Mouse (Mus musculus): ENCODE measurements around the gene 4930402F06Rik. TPM values are rescaled to one million over a fixed set of nuclear protein-coding genes. Genes with fewer than 3 reads are reported as not detected.

The 4930402F06Rik gene
- polyA plus RNA-seq, 1 experiment from 2014 or later, result not detected

DNA sequence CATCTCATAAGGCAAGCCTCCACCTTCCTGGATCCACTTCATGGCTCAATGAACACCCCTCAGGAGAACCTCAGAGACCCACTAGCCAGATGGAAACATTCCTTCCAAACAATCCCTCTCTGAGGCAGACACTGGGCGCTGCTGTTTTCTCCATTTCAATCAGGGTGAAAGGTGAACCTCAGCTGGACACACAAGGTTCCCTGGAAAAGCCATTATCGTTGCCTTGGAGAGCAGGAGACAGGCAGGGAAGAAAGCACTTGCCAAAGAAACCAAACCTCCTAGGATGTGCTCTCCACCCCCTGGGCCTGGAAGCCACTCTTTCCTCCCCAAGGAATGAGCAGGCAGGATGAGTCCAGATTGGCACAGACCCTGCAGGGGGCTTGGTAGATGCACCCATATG lies 30.6 kb upstream of the 4930402F06Rik start:
- Histone ChIP-seq H3K4me1 (ENCODE audit: control insufficient read depth, insufficient read depth, low read length) (no peaks in the 10 kb centered on the region), H3K27ac (replicated peaks; ENCODE audit: low read depth, low read length) (no peak overlapping the region), H3K36me3 (replicated peaks; ENCODE audit: control insufficient read depth, insufficient read depth, low read depth, low read length) (no peaks in the 10 kb centered on the region), H3K4me3 (ENCODE audit: low read depth, low read length) (no peak overlapping the region), H3K27me3 (ENCODE audit: control insufficient read depth, insufficient read depth, low read length) (no peaks in the 10 kb centered on the region), H3K9ac (replicated peaks; ENCODE audit: low read length) (no peak overlapping the region), H3K9me3 (replicated peaks; ENCODE audit: control insufficient read depth, low read length) (no peaks in the 10 kb centered on the region), H3K4me2 (ENCODE audit: low read depth, low read length) (no peak overlapping the region)
- no peak for ATAC-seq (replicated peaks; ENCODE audit: insufficient number of reproducible peaks, low FRiP score, low TSS enrichment, low read depth)
- DNase-seq (ENCODE audit: low spot score), result no peak
- WGBS, result 34% methylated on average over 2 of the region's 2 CpGs

DNA sequence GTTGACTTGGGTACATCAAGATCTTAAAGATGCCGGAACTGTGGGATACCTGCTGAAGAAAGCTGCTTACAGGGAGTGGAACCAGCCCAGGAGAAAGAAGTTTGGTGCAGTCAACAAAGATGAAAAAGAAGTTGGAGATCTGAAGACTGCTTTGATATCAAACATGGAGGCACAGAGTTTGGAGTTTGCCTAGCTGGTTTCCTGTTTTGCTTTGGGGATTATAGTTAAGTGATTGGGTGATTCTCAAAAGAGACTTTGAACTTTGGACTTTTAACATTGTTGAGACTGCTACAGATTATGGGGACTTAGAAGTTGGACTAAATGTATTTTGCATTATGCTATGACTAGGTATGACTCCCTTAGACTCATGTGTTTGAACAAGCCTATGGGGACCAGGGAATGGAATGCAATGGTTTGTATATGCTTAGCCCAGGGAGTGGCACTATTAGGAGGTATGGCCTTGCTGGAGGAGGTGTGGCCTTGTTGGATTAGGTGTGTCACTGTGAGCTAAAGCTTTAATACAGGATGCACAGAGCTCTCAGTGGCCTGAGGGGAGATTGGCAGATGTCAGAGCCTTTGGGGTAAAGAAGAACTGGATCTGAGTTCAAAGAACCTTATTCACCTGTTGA lies 26.9 kb upstream of the 4930402F06Rik start:
- no peak overlapping the region for H3K27ac ChIP-seq (replicated peaks; ENCODE audit: low read depth, low read length)
- H3K4me1 ChIP-seq (ENCODE audit: control insufficient read depth, insufficient read depth, low read length), result no peaks in the 10 kb centered on the region
- 93% methylated on average over 1 of the region's 1 CpGs for WGBS
- H3K9me3 ChIP-seq (replicated peaks; ENCODE audit: control insufficient read depth, low read length), result no peaks in the 10 kb centered on the region
- DNase-seq (ENCODE audit: low spot score) (no peak), ATAC-seq (replicated peaks; ENCODE audit: insufficient number of reproducible peaks, low FRiP score, low TSS enrichment, low read depth) (no peak)
- no peaks in the 10 kb centered on the region for H3K36me3 ChIP-seq (replicated peaks; ENCODE audit: control insufficient read depth, insufficient read depth, low read depth, low read length)
- no peak overlapping the region for H3K4me2 ChIP-seq (ENCODE audit: low read depth, low read length)
- no peaks in the 10 kb centered on the region for H3K27me3 ChIP-seq (ENCODE audit: control insufficient read depth, insufficient read depth, low read length)
- no peak overlapping the region for H3K4me3 ChIP-seq (ENCODE audit: low read depth, low read length)
- no peak overlapping the region for H3K9ac ChIP-seq (replicated peaks; ENCODE audit: low read length)

DNA sequence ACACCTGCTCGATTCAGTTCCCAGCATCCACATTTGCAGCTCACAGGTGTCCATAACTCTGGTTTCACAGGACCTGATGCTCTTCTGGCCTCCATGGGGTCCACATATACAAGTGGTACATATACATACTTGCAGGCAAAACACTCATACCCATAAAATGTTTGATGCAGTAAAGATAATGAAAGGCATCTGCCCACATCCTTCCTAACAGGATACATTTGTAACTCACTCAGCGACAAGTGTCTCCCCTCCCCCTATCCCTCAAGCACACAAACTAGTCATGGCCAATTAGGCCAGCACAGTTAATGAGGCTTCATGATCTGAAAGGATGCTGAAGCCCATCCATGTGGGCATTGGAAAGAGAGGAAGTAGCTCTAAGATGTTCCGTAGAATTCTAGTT lies 25.4 kb upstream of the 4930402F06Rik start:
- Histone ChIP-seq H3K36me3 (replicated peaks; ENCODE audit: control insufficient read depth, insufficient read depth, low read depth, low read length) (no peaks in the 10 kb centered on the region), H3K9me3 (replicated peaks; ENCODE audit: control insufficient read depth, low read length) (no peaks in the 10 kb centered on the region), H3K27ac (replicated peaks; ENCODE audit: low read depth, low read length) (no peak overlapping the region), H3K27me3 (ENCODE audit: control insufficient read depth, insufficient read depth, low read length) (no peaks in the 10 kb centered on the region), H3K9ac (replicated peaks; ENCODE audit: low read length) (no peak overlapping the region), H3K4me3 (ENCODE audit: low read depth, low read length) (no peak overlapping the region), H3K4me1 (ENCODE audit: control insufficient read depth, insufficient read depth, low read length) (no peaks in the 10 kb centered on the region), H3K4me2 (ENCODE audit: low read depth, low read length) (no peak overlapping the region)
- no peak for ATAC-seq (replicated peaks; ENCODE audit: insufficient number of reproducible peaks, low FRiP score, low TSS enrichment, low read depth)
- WGBS, result 80% methylated on average over 3 of the region's 3 CpGs
- no peak for DNase-seq (ENCODE audit: low spot score)

DNA sequence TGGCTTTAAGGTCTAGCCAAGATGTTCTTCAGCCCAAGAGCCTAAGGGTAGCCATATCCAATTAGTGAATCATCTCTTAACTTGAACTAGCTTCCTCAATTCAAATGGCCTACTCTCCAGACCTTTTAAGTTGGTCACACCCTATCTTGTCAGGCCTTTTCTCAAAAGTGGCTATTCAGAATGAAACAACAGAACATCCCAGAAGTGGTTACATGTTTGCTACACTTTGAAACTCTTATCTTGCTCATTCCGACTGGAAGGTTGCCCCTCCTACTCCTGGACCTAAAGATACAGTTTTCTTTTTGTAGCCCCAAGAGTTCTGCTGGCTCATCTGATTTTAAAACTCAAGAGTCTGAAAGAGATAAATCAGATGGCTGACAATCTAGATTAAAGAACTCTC lies 23.7 kb upstream of the 4930402F06Rik start:
- WGBS, result 81% methylated on average over 1 of the region's 1 CpGs
- Histone ChIP-seq H3K36me3 (replicated peaks; ENCODE audit: control insufficient read depth, insufficient read depth, low read depth, low read length) (no peaks in the 10 kb centered on the region), H3K27ac (replicated peaks; ENCODE audit: low read depth, low read length) (no peak overlapping the region), H3K27me3 (ENCODE audit: control insufficient read depth, insufficient read depth, low read length) (no peaks in the 10 kb centered on the region), H3K4me3 (ENCODE audit: low read depth, low read length) (no peak overlapping the region), H3K4me1 (ENCODE audit: control insufficient read depth, insufficient read depth, low read length) (no peaks in the 10 kb centered on the region), H3K9me3 (replicated peaks; ENCODE audit: control insufficient read depth, low read length) (no peaks in the 10 kb centered on the region), H3K4me2 (ENCODE audit: low read depth, low read length) (no peak overlapping the region), H3K9ac (replicated peaks; ENCODE audit: low read length) (no peak overlapping the region)
- ATAC-seq (replicated peaks; ENCODE audit: insufficient number of reproducible peaks, low FRiP score, low TSS enrichment, low read depth), result no peak
- no peak for DNase-seq (ENCODE audit: low spot score)

DNA sequence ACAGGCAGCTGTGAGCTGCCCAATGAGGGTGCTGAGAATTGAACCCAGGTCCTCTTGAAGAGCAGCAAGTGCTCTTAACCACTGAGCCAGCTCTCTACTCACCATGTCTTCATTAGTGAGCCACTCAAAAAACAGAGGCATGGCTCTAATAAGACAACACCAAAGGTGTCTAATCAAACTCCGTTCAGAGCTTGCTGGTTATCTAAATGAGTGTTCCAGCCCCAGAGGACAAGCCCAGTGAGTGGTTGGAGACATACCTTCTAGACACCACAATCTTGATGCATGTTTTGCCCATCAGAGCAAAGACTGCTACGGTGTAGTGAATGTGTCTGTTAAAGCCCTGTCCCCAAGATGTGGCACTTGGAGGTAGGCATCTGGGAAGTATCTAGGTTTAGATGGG lies 22.7 kb upstream of the 4930402F06Rik start:
- Histone ChIP-seq H3K27me3 (ENCODE audit: control insufficient read depth, insufficient read depth, low read length) (no peaks in the 10 kb centered on the region), H3K36me3 (replicated peaks; ENCODE audit: control insufficient read depth, insufficient read depth, low read depth, low read length) (no peaks in the 10 kb centered on the region), H3K9me3 (replicated peaks; ENCODE audit: control insufficient read depth, low read length) (no peaks in the 10 kb centered on the region), H3K4me3 (ENCODE audit: low read depth, low read length) (no peak overlapping the region), H3K9ac (replicated peaks; ENCODE audit: low read length) (no peak overlapping the region), H3K27ac (replicated peaks; ENCODE audit: low read depth, low read length) (no peak overlapping the region), H3K4me1 (ENCODE audit: control insufficient read depth, insufficient read depth, low read length) (no peaks in the 10 kb centered on the region), H3K4me2 (ENCODE audit: low read depth, low read length) (no peak overlapping the region)
- 93% methylated on average over 2 of the region's 2 CpGs for WGBS
- no peak for DNase-seq (ENCODE audit: low spot score)
- ATAC-seq (replicated peaks; ENCODE audit: insufficient number of reproducible peaks, low FRiP score, low TSS enrichment, low read depth), result no peak

DNA sequence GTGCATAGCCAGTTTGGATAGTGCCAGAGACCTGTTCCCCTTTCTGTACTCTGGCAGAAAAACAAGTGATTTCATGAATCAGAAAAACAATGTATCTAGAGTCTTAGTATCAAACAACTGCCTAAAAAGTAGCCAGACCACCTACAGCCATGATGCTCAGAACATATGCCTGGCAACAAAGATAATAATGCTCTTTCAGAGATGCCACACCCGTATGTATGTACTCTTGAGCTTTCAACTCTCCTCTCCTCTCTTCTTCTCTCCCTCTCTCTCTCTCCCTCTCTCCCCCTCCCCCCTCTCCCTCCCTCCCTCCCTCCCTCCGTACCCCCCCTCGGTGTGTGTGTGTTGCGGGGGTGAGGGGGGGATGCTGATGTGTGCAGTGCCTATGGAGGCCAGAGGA lies 22.3 kb upstream of the 4930402F06Rik start:
- no peaks in the 10 kb centered on the region for H3K36me3 ChIP-seq (replicated peaks; ENCODE audit: control insufficient read depth, insufficient read depth, low read depth, low read length)
- WGBS, result 90% methylated on average over 4 of the region's 4 CpGs
- no peak for DNase-seq (ENCODE audit: low spot score)
- H3K9me3 ChIP-seq (replicated peaks; ENCODE audit: control insufficient read depth, low read length), result no peaks in the 10 kb centered on the region
- H3K27me3 ChIP-seq (ENCODE audit: control insufficient read depth, insufficient read depth, low read length), result no peaks in the 10 kb centered on the region
- H3K4me3 ChIP-seq (ENCODE audit: low read depth, low read length), result no peak overlapping the region
- no peak for ATAC-seq (replicated peaks; ENCODE audit: insufficient number of reproducible peaks, low FRiP score, low TSS enrichment, low read depth)
- H3K4me2 ChIP-seq (ENCODE audit: low read depth, low read length), result no peak overlapping the region
- H3K9ac ChIP-seq (replicated peaks; ENCODE audit: low read length), result no peak overlapping the region
- H3K4me1 ChIP-seq (ENCODE audit: control insufficient read depth, insufficient read depth, low read length), result no peaks in the 10 kb centered on the region
- no peak overlapping the region for H3K27ac ChIP-seq (replicated peaks; ENCODE audit: low read depth, low read length)

DNA sequence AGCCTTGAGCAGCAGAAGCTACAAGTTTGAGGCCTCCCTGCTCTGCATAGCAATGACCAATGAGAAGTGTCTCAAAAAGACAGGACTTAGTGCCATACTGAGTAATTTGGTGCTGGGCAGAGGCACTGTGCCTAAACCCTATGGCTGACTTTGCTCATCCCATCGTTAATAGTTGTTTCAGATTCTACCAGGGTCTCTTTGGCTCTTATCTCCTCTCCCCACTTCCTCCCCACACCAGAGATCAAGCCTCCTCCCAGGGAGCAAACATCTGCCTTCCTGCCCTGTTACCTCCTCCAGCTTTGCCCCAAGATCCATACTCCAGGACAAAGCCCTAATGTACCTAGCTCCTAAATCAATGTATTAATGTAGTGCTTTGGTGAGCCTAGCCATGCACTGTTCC lies 20.3 kb upstream of the 4930402F06Rik start:
- Histone ChIP-seq H3K27ac (replicated peaks; ENCODE audit: low read depth, low read length) (no peak overlapping the region), H3K36me3 (replicated peaks; ENCODE audit: control insufficient read depth, insufficient read depth, low read depth, low read length) (no peaks in the 10 kb centered on the region), H3K9me3 (replicated peaks; ENCODE audit: control insufficient read depth, low read length) (no peaks in the 10 kb centered on the region), H3K27me3 (ENCODE audit: control insufficient read depth, insufficient read depth, low read length) (no peaks in the 10 kb centered on the region), H3K4me3 (ENCODE audit: low read depth, low read length) (no peak overlapping the region), H3K4me1 (ENCODE audit: control insufficient read depth, insufficient read depth, low read length) (no peaks in the 10 kb centered on the region), H3K4me2 (ENCODE audit: low read depth, low read length) (no peak overlapping the region), H3K9ac (replicated peaks; ENCODE audit: low read length) (no peak overlapping the region)
- WGBS, result 88% methylated on average over 1 of the region's 1 CpGs
- DNase-seq (ENCODE audit: low spot score), result no peak
- no peak for ATAC-seq (replicated peaks; ENCODE audit: insufficient number of reproducible peaks, low FRiP score, low TSS enrichment, low read depth)

DNA sequence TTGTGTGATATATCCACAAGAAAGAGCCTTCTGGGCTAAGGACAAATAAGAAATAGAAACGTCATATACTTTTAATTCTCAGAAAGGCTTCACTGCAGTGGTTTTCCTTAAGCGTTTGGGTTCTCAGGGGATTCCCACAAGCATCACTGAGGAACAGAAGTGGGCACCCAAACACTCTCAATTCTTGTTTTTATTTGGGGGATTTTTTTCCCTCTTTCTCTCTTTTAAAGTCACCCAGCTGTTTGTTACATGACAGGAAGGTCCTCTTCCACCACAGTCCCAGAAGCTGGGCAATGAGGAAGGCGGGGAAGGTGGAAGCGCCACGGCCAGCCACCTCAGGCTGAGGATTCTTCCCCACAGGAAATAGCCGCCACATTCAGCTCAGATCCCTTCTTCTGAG lies 19.5 kb upstream of the 4930402F06Rik start:
- Histone ChIP-seq H3K4me2 (ENCODE audit: low read depth, low read length) (no peak overlapping the region), H3K27ac (replicated peaks; ENCODE audit: low read depth, low read length) (no peak overlapping the region), H3K4me1 (ENCODE audit: control insufficient read depth, insufficient read depth, low read length) (no peaks in the 10 kb centered on the region), H3K9me3 (replicated peaks; ENCODE audit: control insufficient read depth, low read length) (no peaks in the 10 kb centered on the region), H3K4me3 (ENCODE audit: low read depth, low read length) (no peak overlapping the region), H3K36me3 (replicated peaks; ENCODE audit: control insufficient read depth, insufficient read depth, low read depth, low read length) (no peaks in the 10 kb centered on the region), H3K9ac (replicated peaks; ENCODE audit: low read length) (no peak overlapping the region), H3K27me3 (ENCODE audit: control insufficient read depth, insufficient read depth, low read length) (no peaks in the 10 kb centered on the region)
- DNase-seq (ENCODE audit: low spot score) (no peak), ATAC-seq (replicated peaks; ENCODE audit: insufficient number of reproducible peaks, low FRiP score, low TSS enrichment, low read depth) (no peak)
- 79% methylated on average over 6 of the region's 6 CpGs for WGBS
